Mouse (Mus musculus) cortical plate, adult 2 months (tissue): ENCODE results near the gene 4930583I09Rik.

Experiments used
- CTCF ChIP-seq: fragments of 200-500 bp; IDR thresholded peaks from 2 replicates; pipeline ENCODE4 v1.5.1; 2011; ENCODE audit warnings: mild to moderate bottlenecking, control low read depth, low read length; ENCODE audit not compliant: insufficient read depth; ENCODE audit errors: extremely low read depth
- POLR2A ChIP-seq: fragments of 200-500 bp; IDR thresholded peaks from 2 replicates; pipeline ENCODE4 v1.6.1; 2011; ENCODE audit warnings: mild to moderate bottlenecking, low read length, control low read depth; ENCODE audit not compliant: insufficient read depth; ENCODE audit errors: extremely low read depth

- TF ChIP-seq CTCF (no peak), POLR2A (no peak)
These were observed 20.1 kb downstream of the 4930583I09Rik start for GRCm38 (mm10) chr17:64815806-64816205.
